Comparison of ENCODE assay signal across 8 mouse cellular contexts in the genomic region with DNA sequence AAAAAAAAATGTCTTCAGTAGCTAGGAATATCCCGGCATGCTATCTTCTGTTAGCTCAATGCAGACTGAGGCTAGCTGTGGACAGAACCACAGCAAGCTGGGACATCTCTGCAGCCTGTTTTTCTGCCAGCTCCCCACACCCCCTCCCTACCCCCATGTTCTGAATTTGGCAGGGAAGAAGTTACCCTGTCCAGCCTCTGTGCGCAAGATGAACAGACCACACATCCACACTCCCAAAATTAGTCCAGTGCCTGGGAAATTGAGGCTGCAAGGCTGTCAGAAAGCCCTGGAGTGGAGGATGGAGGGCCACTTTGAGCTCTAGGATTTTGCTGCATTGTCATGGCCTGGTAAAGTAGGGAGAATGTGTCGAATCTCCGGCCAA. TPM values are rescaled to one million over a fixed set of nuclear protein-coding genes. Genes with fewer than 3 reads are reported as not detected.
DNase-seq lines count a peak whose midpoint lies in the region; ATAC-seq and TF ChIP-seq lines count a peak whose summit lies in the region.

No protein-coding gene starts in this region.

- 20% methylated on average over 4 of the region's 4 CpGs for WGBS in embryonic facial prominence, embryonic 14.5 days
- WGBS in hindbrain, embryonic 10.5 days = 28% methylated on average over 4 of the region's 4 CpGs
- 37% methylated on average over 4 of the region's 4 CpGs for WGBS in liver, embryonic 13.5 days (ENCODE audit: insufficient replicate concordance)

- H3K9me3 ChIP-seq in embryonic facial prominence, embryonic 14.5 days (ENCODE audit: control insufficient read depth, low read length) = no peaks in the 10 kb centered on the region
- no peaks in the 10 kb centered on the region for H3K9me3 ChIP-seq in hindbrain, embryonic 10.5 days
- no peaks in the 10 kb centered on the region for H3K9me3 ChIP-seq in liver, embryonic 13.5 days (replicated peaks)

- H3K9ac ChIP-seq in embryonic facial prominence, embryonic 14.5 days (ENCODE audit: low read depth, low read length) = peak overlapping the region; percentile 51
- H3K9ac ChIP-seq in liver, embryonic 13.5 days = no peak overlapping the region

- H3K4me3 ChIP-seq in layer of hippocampus, adult 2 months = peak overlapping the region; percentile 76
- peak overlapping the region; percentile 56 for H3K4me3 ChIP-seq in embryonic facial prominence, embryonic 14.5 days (ENCODE audit: low read depth, low read length)
- H3K4me3 ChIP-seq in hindbrain, embryonic 10.5 days = peak overlapping the region; percentile 63
- peak overlapping the region; percentile 48; the same call in 1 of the 2 replicates for H3K4me3 ChIP-seq in liver, embryonic 13.5 days (replicated peaks)

- no peaks in the 10 kb centered on the region for H3K36me3 ChIP-seq in embryonic facial prominence, embryonic 14.5 days (ENCODE audit: control insufficient read depth, insufficient read depth, low read length)
- no peaks in the 10 kb centered on the region for H3K36me3 ChIP-seq in hindbrain, embryonic 10.5 days
- no peaks in the 10 kb centered on the region for H3K36me3 ChIP-seq in liver, embryonic 13.5 days

- no peak; the same call in 1 of the 2 replicates for ATAC-seq in embryonic facial prominence, embryonic 14.5 days (ENCODE audit: low read depth)
- ATAC-seq in liver, embryonic 13.5 days (ENCODE audit: low read depth) = no peak

- peak overlapping the region; percentile 92 for H3K27ac ChIP-seq in layer of hippocampus, adult 2 months
- no peak overlapping the region for H3K27ac ChIP-seq in embryonic facial prominence, embryonic 14.5 days (replicated peaks; ENCODE audit: low read depth, low read length)
- peak overlapping the region; percentile 86 for H3K27ac ChIP-seq in hindbrain, embryonic 10.5 days
- H3K27ac ChIP-seq in liver, embryonic 13.5 days = no peak overlapping the region

- H3K4me2 ChIP-seq in embryonic facial prominence, embryonic 14.5 days (ENCODE audit: low read depth, low read length) = peak overlapping the region; percentile 95
- H3K4me2 ChIP-seq in liver, embryonic 13.5 days = peak overlapping the region; percentile 71

- peaks cover 25% of the 10 kb centered on the region for H3K27me3 ChIP-seq in embryonic facial prominence, embryonic 14.5 days (replicated peaks; ENCODE audit: control insufficient read depth, insufficient read depth, low read length)
- peaks cover 40% of the 10 kb centered on the region for H3K27me3 ChIP-seq in hindbrain, embryonic 10.5 days (ENCODE audit: insufficient read depth, poor library complexity, severe bottlenecking)
- H3K27me3 ChIP-seq in liver, embryonic 13.5 days = peaks cover 41% of the 10 kb centered on the region

- no peak for TF ChIP-seq CTCF in layer of hippocampus, adult 2 months (conservative IDR thresholded peaks at IDR 0.05)

- peak in 1 of 2 experiments; percentile 26 for DNase-seq in layer of hippocampus, adult 2 months (ENCODE audit: low spot score in 2 of 2)
- no peak for DNase-seq in layer of hippocampus, adult 11-12 months (ENCODE audit: low spot score)
- no peak for DNase-seq in embryonic facial prominence, embryonic 14.5 days (ENCODE audit: low spot score)
- DNase-seq in hindbrain, embryonic 10.5 days (ENCODE audit: low spot score) = no peak
- no peak for DNase-seq in liver, embryonic 13.5 days
- no peak for DNase-seq in spleen, postnatal 36 days (ENCODE audit: low spot score in 2 of 2)
- no peak for DNase-seq in adrenal gland, postnatal 4 days (ENCODE audit: low spot score in 2 of 2)
- DNase-seq in lung, postnatal 14 days = no peak

- no peaks in the 10 kb centered on the region for H3K4me1 ChIP-seq in embryonic facial prominence, embryonic 14.5 days (ENCODE audit: control insufficient read depth, insufficient read depth, low read length)
- H3K4me1 ChIP-seq in hindbrain, embryonic 10.5 days (replicated peaks) = peaks cover 13% of the 10 kb centered on the region; the same call in 1 of the 2 replicates
- H3K4me1 ChIP-seq in liver, embryonic 13.5 days (replicated peaks) = peaks cover 13% of the 10 kb centered on the region

RNA-seq across cellular contexts. Expression of gene Hecw1, which starts 1.3 kb away (rescaled TPM):
- total RNA-seq in layer of hippocampus, adult 2 months (2021) = 10 to 100 TPM; 65.4 to 68.6 TPM
- 1.9 and 2.0 TPM in 2 replicates for polyA plus RNA-seq in embryonic facial prominence, embryonic 14.5 days (2014; fragmentation: Nextera tagmentation; extraction: Ambion mirVana)
- polyA plus RNA-seq in hindbrain, embryonic 10.5 days (2016; fragmentation: Nextera tagmentation; extraction: Ambion mirVana) = 4.5 and 7.7 TPM in 2 replicates
- polyA plus RNA-seq in liver, embryonic 13.5 days (2015; fragmentation: Nextera tagmentation; extraction: Ambion mirVana) = 0.08 and 0.32 TPM in 2 replicates
- 1 to 10 TPM; 1.2 to 3.3 TPM for total RNA-seq in adrenal gland, postnatal 4 days (2021)

Comparison
In these comparisons a context has a peak if more than half of its experiments do, and no peak if none do; other contexts are left out.
1. H3K27ac ChIP-seq: peak in layer of hippocampus, adult 2 months (single experiment) and hindbrain, embryonic 10.5 days (single experiment); none in embryonic facial prominence, embryonic 14.5 days (single experiment) and liver, embryonic 13.5 days (single experiment).
2. Peak in every context shown above with its lines, with median percentiles within 50 percentile points of each other: H3K4me3 ChIP-seq.